8 mouse cellular contexts compared by ENCODE assay signal in genomic region chr7:30181929-30182328, GRCm38 (mm10). TPM values are rescaled to one million over a fixed set of nuclear protein-coding genes. Genes with fewer than 3 reads are reported as not detected.
DNase-seq lines count a peak whose midpoint lies in the region; ATAC-seq and TF ChIP-seq lines count a peak whose summit lies in the region.
"Not testable (repeated sequence)": the region's sequence is repeated elsewhere in the genome, so short reads cannot be mapped to it uniquely, and the experiment has no call there.
"Had no signal": no experiment of that assay in that cellular context is flagged by ENCODE, and none has a peak within 500 bp of the region (broad histone marks: within the 10 kb centered on the region; RNA-seq: fewer than 3 reads in every experiment).

No protein-coding gene starts in this region.

- H3K4me3 ChIP-seq in hindbrain, embryonic 13.5 days; hindbrain, postnatal 0 days (ENCODE audit: low read length); midbrain, embryonic 13.5 days (replicated peaks); neural tube, embryonic 15.5 days (replicated peaks): not testable (repeated sequence)

- H3K36me3 ChIP-seq in hindbrain, embryonic 13.5 days = peaks cover 42% of the 10 kb centered on the region
- H3K36me3 ChIP-seq in hindbrain, postnatal 0 days (ENCODE audit: insufficient read depth, low read length) = peaks cover 28% of the 10 kb centered on the region
- peaks cover 51% of the 10 kb centered on the region for H3K36me3 ChIP-seq in midbrain, embryonic 13.5 days
- peaks cover 42% of the 10 kb centered on the region for H3K36me3 ChIP-seq in neural tube, embryonic 15.5 days

- peaks cover 11% of the 10 kb centered on the region for H3K4me1 ChIP-seq in hindbrain, embryonic 13.5 days (replicated peaks)
- not testable (repeated sequence) for H3K4me1 ChIP-seq in hindbrain, postnatal 0 days (ENCODE audit: insufficient read depth, low read length); midbrain, embryonic 13.5 days (replicated peaks); neural tube, embryonic 15.5 days

- not testable (repeated sequence) for H3K27me3 ChIP-seq in hindbrain, embryonic 13.5 days; hindbrain, postnatal 0 days (ENCODE audit: insufficient read depth, low read length); midbrain, embryonic 13.5 days; neural tube, embryonic 15.5 days (replicated peaks)

- H3K4me2 ChIP-seq in hindbrain, embryonic 13.5 days; hindbrain, postnatal 0 days (ENCODE audit: low read depth, low read length); midbrain, embryonic 13.5 days (replicated peaks); neural tube, embryonic 15.5 days: not testable (repeated sequence)

- H3K27ac ChIP-seq in hindbrain, embryonic 13.5 days = peak overlapping the region; percentile 40; the same call in 1 of the 2 replicates
- peak overlapping the region; percentile 43; the same call in 1 of the 2 replicates for H3K27ac ChIP-seq in hindbrain, postnatal 0 days
- not testable (repeated sequence) for H3K27ac ChIP-seq in midbrain, embryonic 13.5 days
- peak overlapping the region; percentile 68 for H3K27ac ChIP-seq in neural tube, embryonic 15.5 days (replicated peaks)

- DNase-seq in ZHBTc4 (ENCODE audit: low read depth, low spot score) = peak; percentile 40
- DNase-seq in cerebellum, adult 9-11 months = peak; percentile 59
- DNase-seq in hindbrain, postnatal 0 days (ENCODE audit: low spot score) = not testable (repeated sequence)

- ATAC-seq in hindbrain, embryonic 13.5 days (ENCODE audit: low FRiP score); hindbrain, postnatal 0 days; midbrain, embryonic 13.5 days; neural tube, embryonic 15.5 days (ENCODE audit: low FRiP score): not testable (repeated sequence)

- not testable (repeated sequence) for H3K9me3 ChIP-seq in hindbrain, embryonic 13.5 days; hindbrain, postnatal 0 days (ENCODE audit: low read length); midbrain, embryonic 13.5 days; neural tube, embryonic 15.5 days (replicated peaks)

- H3K9ac ChIP-seq in hindbrain, embryonic 13.5 days = 0 out of 2 replicates have a peak overlapping the region, but pooled peaks have one; percentile 3
- H3K9ac ChIP-seq in hindbrain, postnatal 0 days (replicated peaks; ENCODE audit: low read length); neural tube, embryonic 15.5 days (replicated peaks): not testable (repeated sequence)
- peak overlapping the region; percentile 46; the same call in 1 of the 2 replicates for H3K9ac ChIP-seq in midbrain, embryonic 13.5 days (replicated peaks)

- 94% methylated on average over 10 of the region's 10 CpGs for WGBS in hindbrain, embryonic 13.5 days
- 90% methylated on average over 9 of the region's 10 CpGs for WGBS in hindbrain, postnatal 0 days
- WGBS in midbrain, embryonic 13.5 days = 93% methylated on average over 10 of the region's 10 CpGs
- WGBS in neural tube, embryonic 15.5 days = 89% methylated on average over 10 of the region's 10 CpGs

- TF ChIP-seq CTCF in hindbrain, postnatal 0 days (IDR thresholded peaks at IDR 0.05; ENCODE audit: low read depth) = not testable (repeated sequence)

RNA-seq across cellular contexts. Expression of gene Cox7a1, which starts 2.0 kb away (rescaled TPM):
- polyA plus RNA-seq in hindbrain, embryonic 13.5 days (2015; fragmentation: Nextera tagmentation; extraction: Ambion mirVana) = 4.5 and 8.0 TPM in 2 replicates
- total RNA-seq in hindbrain, postnatal 0 days (2014; rRNA removed) = not detected in 2 replicates
- 8.1 and 9.7 TPM in 2 replicates for polyA plus RNA-seq in hindbrain, postnatal 0 days (2015; fragmentation: Nextera tagmentation; extraction: Ambion mirVana)
- polyA plus RNA-seq in midbrain, embryonic 13.5 days (2015; fragmentation: Nextera tagmentation; extraction: Ambion mirVana) = 3.0 and 4.4 TPM in 2 replicates
- polyA plus RNA-seq in neural tube, embryonic 15.5 days (2015; fragmentation: Nextera tagmentation; extraction: Ambion mirVana) = 5.7 and 5.9 TPM in 2 replicates
- total RNA-seq: granulocyte monocyte progenitor cell, adult 5-6 weeks; hematopoietic stem cell, adult 5-6 weeks had no signal

RNA-seq across cellular contexts. Expression of gene Zfp146, which starts 12.4 kb away (rescaled TPM):
- 17.5 and 18.6 TPM in 2 replicates for polyA plus RNA-seq in hindbrain, embryonic 13.5 days (2015; fragmentation: Nextera tagmentation; extraction: Ambion mirVana)
- 40.6 and 46.4 TPM in 2 replicates for total RNA-seq in hindbrain, postnatal 0 days (2014; rRNA removed)
- polyA plus RNA-seq in hindbrain, postnatal 0 days (2015; fragmentation: Nextera tagmentation; extraction: Ambion mirVana) = 10.0 and 10.2 TPM in 2 replicates
- polyA plus RNA-seq in midbrain, embryonic 13.5 days (2015; fragmentation: Nextera tagmentation; extraction: Ambion mirVana) = 18.9 and 22.8 TPM in 2 replicates
- polyA plus RNA-seq in neural tube, embryonic 15.5 days (2015; fragmentation: Nextera tagmentation; extraction: Ambion mirVana) = 11.3 and 12.4 TPM in 2 replicates

RNA-seq across cellular contexts. Expression of gene Capns1, which starts 16.7 kb away (rescaled TPM):
- 68.1 and 78.1 TPM in 2 replicates for polyA plus RNA-seq in hindbrain, embryonic 13.5 days (2015; fragmentation: Nextera tagmentation; extraction: Ambion mirVana)
- total RNA-seq in hindbrain, postnatal 0 days (2014; rRNA removed) = 289 and 322 TPM in 2 replicates
- 83.8 and 84.6 TPM in 2 replicates for polyA plus RNA-seq in hindbrain, postnatal 0 days (2015; fragmentation: Nextera tagmentation; extraction: Ambion mirVana)
- polyA plus RNA-seq in midbrain, embryonic 13.5 days (2015; fragmentation: Nextera tagmentation; extraction: Ambion mirVana) = 57.2 and 64.1 TPM in 2 replicates
- polyA plus RNA-seq in neural tube, embryonic 15.5 days (2015; fragmentation: Nextera tagmentation; extraction: Ambion mirVana) = 88.7 and 88.9 TPM in 2 replicates

RNA-seq across cellular contexts. Expression of gene Polr2i, which starts 49.8 kb away (rescaled TPM):
- 174 and 175 TPM in 2 replicates for polyA plus RNA-seq in hindbrain, embryonic 13.5 days (2015; fragmentation: Nextera tagmentation; extraction: Ambion mirVana)
- 65.9 and 98.4 TPM in 2 replicates for total RNA-seq in hindbrain, postnatal 0 days (2014; rRNA removed)
- 177 and 189 TPM in 2 replicates for polyA plus RNA-seq in hindbrain, postnatal 0 days (2015; fragmentation: Nextera tagmentation; extraction: Ambion mirVana)
- polyA plus RNA-seq in midbrain, embryonic 13.5 days (2015; fragmentation: Nextera tagmentation; extraction: Ambion mirVana) = 181 and 186 TPM in 2 replicates
- polyA plus RNA-seq in neural tube, embryonic 15.5 days (2015; fragmentation: Nextera tagmentation; extraction: Ambion mirVana) = 165 and 194 TPM in 2 replicates

RNA-seq across cellular contexts. Expression of gene Tbcb, which starts 50.1 kb away (rescaled TPM):
- 383 and 390 TPM in 2 replicates for polyA plus RNA-seq in hindbrain, embryonic 13.5 days (2015; fragmentation: Nextera tagmentation; extraction: Ambion mirVana)
- 123 and 129 TPM in 2 replicates for total RNA-seq in hindbrain, postnatal 0 days (2014; rRNA removed)
- 466 and 473 TPM in 2 replicates for polyA plus RNA-seq in hindbrain, postnatal 0 days (2015; fragmentation: Nextera tagmentation; extraction: Ambion mirVana)
- polyA plus RNA-seq in midbrain, embryonic 13.5 days (2015; fragmentation: Nextera tagmentation; extraction: Ambion mirVana) = 359 and 362 TPM in 2 replicates
- 405 and 478 TPM in 2 replicates for polyA plus RNA-seq in neural tube, embryonic 15.5 days (2015; fragmentation: Nextera tagmentation; extraction: Ambion mirVana)
